Comparison of ENCODE assay signal across 1 mouse cellular context in the genomic region with DNA sequence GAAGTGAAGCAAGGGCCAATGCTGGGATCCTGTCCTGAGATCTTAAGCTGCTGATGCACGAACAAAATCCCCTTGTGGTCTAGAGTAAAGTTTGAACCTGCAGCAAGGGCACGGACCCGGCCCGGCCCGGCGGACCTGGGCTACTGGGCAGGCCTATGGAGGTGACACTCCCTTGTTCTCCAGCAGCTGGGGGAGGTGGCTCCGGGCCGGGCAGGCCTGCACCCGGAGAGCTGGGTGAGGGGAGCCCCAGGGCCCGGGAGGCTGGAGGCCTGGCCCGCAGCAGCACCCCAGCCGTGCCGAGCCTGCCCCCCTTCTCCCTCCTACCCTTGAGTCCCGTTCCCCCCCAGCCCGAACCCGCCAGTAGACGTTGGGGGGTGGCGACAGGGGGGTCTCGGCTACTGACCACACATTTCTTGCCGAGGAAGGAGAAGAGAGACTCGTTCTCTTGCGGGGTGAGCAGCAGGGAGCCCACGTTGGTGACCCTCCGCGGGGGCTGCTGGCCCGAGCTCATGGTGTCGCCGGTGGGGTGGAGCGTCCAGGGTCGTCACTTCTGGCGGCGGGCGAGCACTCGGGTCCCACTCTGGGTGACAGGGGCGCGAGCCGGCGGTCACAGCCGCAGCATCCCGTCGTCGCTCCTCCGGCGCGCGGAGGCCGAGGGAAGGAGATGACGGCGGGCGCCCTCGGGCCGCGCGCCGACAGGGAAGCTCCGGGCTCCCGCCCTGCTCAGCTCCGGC.
TF ChIP-seq lines count a peak whose summit lies in the region.

No protein-coding gene starts in this region.

TF ChIP-seq in CH12.LX, 34 proteins besides CTCF, POLR2A, EP300 and RAD21 (continued from another document):
- TF ChIP-seq MAX (IDR thresholded peaks at IDR 0.05; ENCODE audit: low read length) (no peak), SMC3 (IDR thresholded peaks at IDR 0.05; ENCODE audit: low read depth, low read length) (no peak), E2F4 (IDR thresholded peaks at IDR 0.05; ENCODE audit: insufficient replicate concordance, low read depth, low read length) (no peak), ELF1 (IDR thresholded peaks at IDR 0.05; ENCODE audit: low read depth, low read length) (no peak), HCFC1 (IDR thresholded peaks at IDR 0.05; ENCODE audit: low read depth, low read length) (no peak), MAZ (IDR thresholded peaks at IDR 0.05; ENCODE audit: low read depth, low read length) (no peak), CHD2 (IDR thresholded peaks at IDR 0.05; ENCODE audit: low read length) (no peak), USF2 (conservative IDR thresholded peaks at IDR 0.05; ENCODE audit: low read depth, low read length) (no peak), TBP (conservative IDR thresholded peaks at IDR 0.05; ENCODE audit: low read depth, low read length) (no peak), UBTF (IDR thresholded peaks at IDR 0.05; ENCODE audit: low read depth, low read length) (peak; percentile 57; the same call in 1 of the 2 replicates), ZMIZ1 (IDR thresholded peaks at IDR 0.05; ENCODE audit: low read depth, low read length) (no peak), ZKSCAN1 (IDR thresholded peaks at IDR 0.05; ENCODE audit: borderline replicate concordance, low read depth, low read length) (no peak), BHLHE40 (IDR thresholded peaks at IDR 0.05; ENCODE audit: low read depth, low read length) (no peak), TCF12 (IDR thresholded peaks at IDR 0.05; ENCODE audit: low read depth, low read length) (no peak)
